Mouse (Mus musculus) activated CD4-positive, CD25-positive, alpha-beta regulatory T cell, adult 4 months (primary cell): ENCODE results near the gene Wipi2. TPM values are rescaled to one million over a fixed set of nuclear protein-coding genes. Genes with fewer than 3 reads are reported as not detected.
A peak's percentile ranks its signal among the peaks of the same experiment; 100 is the strongest.

Source experiments
- ATAC-seq: one replicate; pipeline ENCODE4 v1.8.0; 2017
- polyA plus RNA-seq, 2 experiments: library from polyadenylated mRNA; unstranded; fragments of 100-300 nt; shearing (Covaris generic); gene quantifications; one replicate each; pipeline ENCODE4 v1.2.1; 2017

Gene Wipi2
- polyA plus RNA-seq, 2 experiments from 2014 or later, result 14.6 to 15.9 TPM

- no peak for ATAC-seq
Measured at GRCm38 (mm10) chr5:142630224-142630623, 2.7 kb downstream of the Wipi2 start.

- ATAC-seq, result no peak
Measured at GRCm38 (mm10) chr5:142637823-142638222, 10.3 kb downstream of the Wipi2 start.

GRCm38 (mm10) chr5:142640088-142640487, 12.6 kb downstream of the Wipi2 start:
- ATAC-seq, result no peak

- peak; percentile 86 for ATAC-seq
Measured at GRCm38 (mm10) chr5:142641331-142642051, 14.0 kb downstream of the Wipi2 start.

- ATAC-seq, result no peak
Measured at GRCm38 (mm10) chr5:142648162-142648561, 20.7 kb downstream of the Wipi2 start.

GRCm38 (mm10) chr5:142649460-142650050, 22.1 kb downstream of the Wipi2 start:
- ATAC-seq, result no peak

GRCm38 (mm10) chr5:142650390-142650789, 22.9 kb downstream of the Wipi2 start:
- no peak for ATAC-seq

- ATAC-seq, result no peak
Measured at GRCm38 (mm10) chr5:142650794-142651497, 23.4 kb downstream of the Wipi2 start.

- no peak for ATAC-seq
Measured at GRCm38 (mm10) chr5:142652266-142652665, 24.8 kb downstream of the Wipi2 start.

- no peak for ATAC-seq
Measured at GRCm38 (mm10) chr5:142660656-142661434, 33.3 kb downstream of the Wipi2 start.

- ATAC-seq, result no peak
Measured at GRCm38 (mm10) chr5:142667921-142668320, 40.4 kb downstream of the Wipi2 start.

- no peak for ATAC-seq
Measured at GRCm38 (mm10) chr5:142668556-142669263, 41.2 kb downstream of the Wipi2 start.

GRCm38 (mm10) chr5:142669726-142670125, 42.2 kb downstream of the Wipi2 start:
- no peak for ATAC-seq

GRCm38 (mm10) chr5:142673082-142673481, 45.6 kb downstream of the Wipi2 start:
- ATAC-seq, result no peak

GRCm38 (mm10) chr5:142678141-142678571, 50.7 kb downstream of the Wipi2 start:
- no peak for ATAC-seq

- ATAC-seq, result no peak
Measured at GRCm38 (mm10) chr5:142679065-142679464, 51.6 kb downstream of the Wipi2 start.

GRCm38 (mm10) chr5:142681911-142682310, 54.4 kb downstream of the Wipi2 start:
- ATAC-seq, result no peak

- no peak for ATAC-seq
Measured at GRCm38 (mm10) chr5:142682529-142682928, 55.0 kb downstream of the Wipi2 start.

- no peak for ATAC-seq
Measured at GRCm38 (mm10) chr5:142688866-142689265, 61.4 kb downstream of the Wipi2 start.

GRCm38 (mm10) chr5:142690343-142690742, 62.8 kb downstream of the Wipi2 start:
- ATAC-seq, result no peak

GRCm38 (mm10) chr5:142692248-142692647, 64.8 kb downstream of the Wipi2 start, which contains the start of gene Slc29a4:
Gene Slc29a4 (plus strand): TSS chr5:142692512.
- ATAC-seq, result no peak
